Mouse (Mus musculus) heart, adult 11 months (tissue): ENCODE data around the gene Pcnx3.

Source experiments
- DNase-seq: peaks from one replicate; pipeline ENCODE4 v3.0.0; 2022

Gene Pcnx3

DNA sequence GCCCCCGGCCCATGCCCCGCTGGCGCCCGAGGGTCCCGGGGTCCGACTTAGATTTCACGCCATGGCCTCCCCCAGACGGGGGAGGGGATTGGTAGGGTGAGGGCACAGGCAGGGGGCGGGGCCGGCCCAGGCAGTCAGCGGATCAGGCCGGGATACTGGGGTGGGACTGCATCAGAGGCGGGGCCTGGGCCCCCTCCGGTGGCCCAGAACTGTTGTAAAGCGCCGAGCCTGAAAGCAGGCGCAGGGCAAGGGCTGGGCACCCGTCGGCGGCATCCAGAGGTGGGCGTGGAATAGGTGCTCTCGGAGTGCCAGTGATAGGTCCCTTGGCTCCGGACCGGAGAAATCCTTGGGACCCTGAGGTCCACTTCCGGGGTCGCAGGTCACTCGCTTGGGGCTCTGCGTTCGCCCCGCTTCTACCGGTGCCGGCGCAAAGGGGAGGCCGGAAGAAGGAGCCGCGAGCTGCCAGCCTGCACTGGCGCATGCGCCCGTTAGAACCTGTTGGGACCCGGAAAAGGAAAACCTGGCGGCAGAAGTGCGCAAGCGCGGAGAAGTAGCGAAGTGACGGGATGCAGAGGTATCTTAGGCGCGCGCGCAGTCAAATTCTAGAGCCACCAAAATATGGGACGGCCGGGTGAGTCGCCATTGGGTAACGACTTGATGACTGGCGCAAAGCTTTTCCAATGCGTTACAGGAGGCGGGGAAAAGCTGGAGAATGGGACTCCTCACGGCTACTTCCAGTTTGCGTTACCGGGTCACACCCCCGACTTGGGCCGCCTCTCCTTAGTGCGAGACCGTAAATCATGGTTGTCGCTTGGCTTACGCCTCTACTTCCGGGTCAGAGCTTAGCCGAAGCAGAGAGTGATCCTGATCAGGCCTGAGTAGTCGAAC lies at the start of gene Pcnx3, which contains the start of gene Map3k11:
TSS of gene Pcnx3 (minus strand) at position 709 of the 888 bp plus-strand sequence.
TSS of gene Map3k11 (plus strand) at position 543 of the 888 bp plus-strand sequence.
- DNase-seq, result peak; percentile 100

DNA sequence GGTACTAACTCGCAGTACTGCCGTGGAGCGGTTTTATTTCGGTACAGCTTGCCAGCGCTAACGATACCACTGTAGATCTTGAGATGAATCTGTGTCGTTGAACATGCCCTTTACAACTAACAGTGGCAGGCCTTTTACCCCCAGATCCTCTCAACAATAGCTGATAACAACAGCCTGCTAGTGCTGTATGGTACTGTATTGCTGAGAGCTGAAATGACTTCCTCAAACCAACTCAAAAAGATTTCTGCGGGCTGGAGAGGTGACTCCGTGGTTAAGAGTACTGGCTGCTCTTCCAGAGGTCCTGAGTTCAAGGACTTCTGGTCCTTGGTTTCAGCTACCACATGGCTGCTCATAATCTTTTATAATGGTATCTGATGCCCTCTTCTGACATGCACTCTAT lies 45.6 kb upstream of the Pcnx3 start:
- DNase-seq, result no peak

DNA sequence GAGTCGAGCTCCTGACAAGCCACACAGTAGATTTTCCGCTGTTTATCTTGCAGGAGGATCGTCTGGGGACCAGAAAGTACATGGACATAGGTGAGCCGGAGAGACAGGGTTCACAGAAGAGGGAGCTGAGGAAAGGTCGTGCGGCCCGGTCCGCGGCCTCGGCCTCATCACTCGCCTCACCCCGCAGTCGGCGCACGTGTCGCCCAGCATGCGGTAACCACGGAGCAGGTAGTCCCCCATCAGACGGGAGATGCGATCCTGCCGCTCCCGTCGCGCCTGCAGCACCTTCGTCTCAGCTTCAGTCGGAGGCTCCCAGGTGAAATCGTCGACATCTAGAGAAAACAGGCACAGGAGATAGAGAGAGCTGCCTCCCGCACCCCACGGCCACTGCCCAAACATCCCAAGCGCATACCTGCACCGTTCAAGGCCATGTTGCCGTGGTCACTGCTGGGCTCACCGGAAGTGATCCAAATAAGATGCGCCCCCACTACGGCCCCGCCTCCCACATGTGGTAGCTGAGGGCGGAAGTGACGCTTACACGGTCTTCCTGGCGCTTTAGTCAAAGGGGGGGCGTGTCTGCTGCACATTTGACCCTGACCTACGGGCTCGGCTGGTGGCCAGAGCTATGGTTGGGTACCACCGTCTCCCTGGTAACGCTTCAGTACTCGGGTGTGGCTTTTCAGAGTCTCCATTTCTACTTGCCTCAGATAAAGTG lies 42.7 kb upstream of the Pcnx3 start:
- peak; percentile 99 for DNase-seq

DNA sequence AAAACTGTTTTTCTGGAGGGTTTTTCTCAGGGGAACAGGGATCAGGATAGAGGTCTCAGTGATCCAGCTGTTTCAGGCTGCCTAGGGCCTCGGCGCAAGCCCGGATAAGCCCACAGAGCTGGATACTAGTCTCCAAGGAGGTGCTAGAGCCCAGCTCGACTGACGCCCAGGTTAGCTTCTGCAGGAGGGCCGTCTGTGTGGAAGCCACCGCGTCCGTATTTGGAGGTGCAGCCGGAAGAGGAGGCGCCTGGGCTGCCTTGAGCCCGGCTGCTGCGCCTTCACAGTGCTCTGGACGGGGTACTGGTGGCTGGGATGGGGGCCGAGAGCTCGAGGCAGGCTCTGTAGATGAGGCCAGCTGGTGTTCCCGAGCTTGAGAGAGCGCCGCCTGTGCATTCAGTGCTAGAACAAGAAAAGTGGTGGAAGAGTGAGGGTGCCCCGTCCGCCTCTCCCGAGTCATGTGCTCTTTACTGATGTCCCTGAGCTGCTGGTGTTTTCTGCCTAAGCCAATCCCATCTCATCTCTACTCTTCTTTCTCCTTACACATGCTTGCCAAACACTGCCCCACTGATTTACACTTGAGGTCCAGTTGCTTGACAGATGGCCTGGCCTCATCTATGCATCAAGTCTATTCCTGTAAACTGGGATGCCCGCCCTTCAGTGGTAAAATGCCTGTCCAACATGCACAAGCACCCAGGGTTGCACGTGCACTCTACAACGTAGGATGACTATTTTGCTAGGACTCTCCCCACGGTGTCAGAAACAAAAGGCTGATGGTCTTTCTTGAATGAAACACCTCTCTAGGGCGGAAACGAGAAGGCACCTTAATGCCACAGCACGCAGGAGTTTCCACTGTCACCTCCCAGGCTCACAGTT lies 41.8 kb upstream of the Pcnx3 start:
- peak; percentile 92 for DNase-seq

DNA sequence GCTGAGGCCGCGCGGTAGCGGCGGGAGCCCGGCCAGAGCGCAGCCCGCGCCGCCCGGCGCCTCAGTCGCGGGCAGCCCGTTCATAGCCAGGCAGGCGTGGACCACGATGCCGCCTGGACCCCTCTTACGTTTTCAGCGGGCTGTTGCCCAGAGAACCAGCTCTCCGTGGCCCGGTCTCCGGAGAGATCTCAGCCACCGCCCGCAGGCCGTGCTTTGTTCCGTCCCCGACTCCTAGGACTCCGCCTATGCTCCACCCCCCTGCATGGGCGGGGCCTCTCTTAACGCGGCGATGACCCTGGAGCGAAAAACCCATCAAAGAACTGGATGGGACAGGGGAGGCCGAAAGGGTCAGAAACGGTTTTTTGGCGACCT lies 40.7 kb upstream of the Pcnx3 start, which contains the start of gene Fam89b:
TSS of gene Fam89b (minus strand) at position 210 of the 372 bp plus-strand sequence.
- DNase-seq, result peak; percentile 99

DNA sequence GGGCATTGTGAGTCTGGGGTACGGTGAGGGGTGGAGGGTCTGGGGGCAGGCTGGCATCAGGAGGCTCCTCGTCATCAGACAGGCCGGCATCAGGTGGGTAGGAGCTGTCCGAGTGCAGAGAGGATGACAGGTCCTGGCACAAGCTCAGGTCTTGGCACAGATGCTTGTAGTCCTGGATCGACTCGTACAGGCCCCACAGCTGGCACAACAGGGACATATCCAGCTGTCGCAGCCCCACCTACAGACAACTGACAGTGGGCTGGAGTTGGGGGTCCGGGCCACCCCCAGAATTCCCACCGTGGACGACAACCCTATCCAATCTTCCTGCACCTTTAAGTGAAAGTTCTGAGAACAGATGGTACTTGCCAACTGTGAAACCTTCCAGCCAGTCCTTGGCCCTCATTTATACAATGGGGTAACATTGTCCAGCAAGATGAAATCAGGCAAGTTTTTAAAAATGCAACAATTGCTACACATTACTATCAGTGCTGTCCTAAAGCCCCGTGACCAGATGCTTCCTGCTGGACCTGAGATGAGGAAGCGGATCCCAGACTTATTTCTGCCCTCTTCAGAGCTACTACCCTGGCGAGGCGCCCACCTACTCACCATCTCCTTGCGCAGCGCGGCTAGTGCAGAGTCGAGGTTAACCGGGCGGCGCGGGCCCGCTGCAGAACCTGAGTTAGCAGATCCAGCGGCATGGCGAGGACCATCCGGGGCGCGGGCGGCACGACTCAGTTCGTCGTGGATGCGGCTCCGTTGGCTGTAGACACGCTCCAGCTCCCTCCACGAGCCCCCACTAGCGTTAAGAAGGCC lies 40.1 kb upstream of the Pcnx3 start:
- DNase-seq, result peak; percentile 97

DNA sequence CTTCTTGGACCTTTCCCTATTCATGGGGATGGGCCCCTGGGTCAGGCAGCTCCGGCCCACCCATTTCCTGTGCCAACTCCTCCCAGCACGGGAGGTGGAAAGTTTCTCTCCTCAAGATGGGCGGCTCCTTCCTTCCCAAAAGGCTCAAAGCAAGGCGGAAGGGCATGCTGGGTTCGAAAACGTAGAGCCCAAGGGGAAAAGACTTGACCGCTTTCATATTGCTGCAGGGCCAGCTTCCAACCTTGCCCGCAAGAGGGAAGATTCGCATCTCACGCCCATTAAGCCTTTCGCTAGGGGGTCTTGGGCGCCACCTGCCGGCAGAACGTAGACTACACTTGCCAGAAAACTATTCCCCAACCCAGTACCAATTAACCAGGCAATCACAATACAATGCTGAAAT lies 39.0 kb upstream of the Pcnx3 start:
- DNase-seq, result peak; percentile 99

DNA sequence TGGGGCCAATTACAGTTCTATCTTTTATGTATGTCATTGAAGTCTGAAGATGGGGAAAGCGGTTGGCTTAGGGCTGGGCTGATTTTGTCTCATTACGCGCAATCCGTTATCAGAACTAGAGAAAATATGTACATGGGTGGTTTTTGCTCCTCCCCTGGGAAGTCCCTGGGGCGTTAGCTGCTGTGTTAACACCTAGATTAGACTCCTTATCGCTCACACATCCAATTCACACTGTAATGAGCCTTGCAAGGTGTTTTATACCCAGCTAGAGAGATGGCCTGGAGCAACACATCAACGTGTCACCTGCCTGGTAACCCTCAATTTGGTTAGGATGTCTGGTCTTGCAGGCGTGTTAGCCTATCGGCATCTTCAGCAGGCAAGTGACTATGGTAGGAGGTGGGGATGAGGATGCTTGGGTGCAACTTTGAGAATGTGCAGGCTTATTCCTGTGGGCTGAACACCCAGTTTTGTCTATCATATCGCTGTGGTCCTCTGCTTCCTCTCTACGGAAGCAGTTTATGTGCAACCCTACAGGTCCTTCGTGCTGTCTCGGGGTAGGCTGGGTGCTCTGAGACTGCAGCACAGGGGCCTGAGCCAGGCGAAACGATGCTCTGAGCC lies 38.4 kb upstream of the Pcnx3 start:
- DNase-seq, result peak; percentile 95

DNA sequence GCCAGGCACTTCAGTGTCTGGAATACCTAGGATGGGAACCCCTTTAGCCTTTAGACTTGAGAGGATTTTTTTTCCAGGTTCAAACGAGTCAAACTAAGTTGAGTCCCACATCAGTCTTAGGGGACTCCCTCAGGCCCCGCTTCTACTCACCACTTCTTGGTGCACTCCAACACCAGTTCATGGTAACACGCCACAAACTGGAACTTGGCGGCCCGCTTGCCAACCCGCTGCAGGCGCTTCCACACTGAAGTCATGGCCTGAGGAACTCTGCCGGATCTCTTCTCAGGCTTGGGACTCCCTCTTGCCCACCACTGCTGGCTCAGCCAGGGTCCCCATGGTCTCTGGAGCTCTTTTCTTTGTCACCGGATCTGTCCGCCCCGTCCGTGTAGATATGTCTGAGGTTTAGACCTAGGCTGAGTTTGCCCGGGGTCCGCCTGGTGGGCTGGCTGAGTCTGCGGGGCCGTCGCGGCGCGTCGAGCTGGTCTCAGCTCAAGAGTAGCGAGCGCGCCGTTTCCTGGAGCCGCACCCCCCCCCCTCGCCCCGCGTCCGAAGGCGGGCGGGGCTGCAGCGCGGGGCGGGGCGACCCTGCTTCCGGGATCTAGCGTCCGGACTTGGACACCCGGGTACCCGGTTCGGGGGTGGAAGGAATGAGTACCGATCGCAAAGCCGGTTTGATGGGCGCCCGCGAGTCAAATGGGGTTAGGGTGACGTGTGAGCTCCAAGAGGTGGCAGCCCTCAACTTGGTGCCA lies 37.2 kb upstream of the Pcnx3 start, which contains the start of gene Ehbp1l1:
TSS of gene Ehbp1l1 (minus strand) at position 551 of the 749 bp plus-strand sequence.
- peak; percentile 99 for DNase-seq

DNA sequence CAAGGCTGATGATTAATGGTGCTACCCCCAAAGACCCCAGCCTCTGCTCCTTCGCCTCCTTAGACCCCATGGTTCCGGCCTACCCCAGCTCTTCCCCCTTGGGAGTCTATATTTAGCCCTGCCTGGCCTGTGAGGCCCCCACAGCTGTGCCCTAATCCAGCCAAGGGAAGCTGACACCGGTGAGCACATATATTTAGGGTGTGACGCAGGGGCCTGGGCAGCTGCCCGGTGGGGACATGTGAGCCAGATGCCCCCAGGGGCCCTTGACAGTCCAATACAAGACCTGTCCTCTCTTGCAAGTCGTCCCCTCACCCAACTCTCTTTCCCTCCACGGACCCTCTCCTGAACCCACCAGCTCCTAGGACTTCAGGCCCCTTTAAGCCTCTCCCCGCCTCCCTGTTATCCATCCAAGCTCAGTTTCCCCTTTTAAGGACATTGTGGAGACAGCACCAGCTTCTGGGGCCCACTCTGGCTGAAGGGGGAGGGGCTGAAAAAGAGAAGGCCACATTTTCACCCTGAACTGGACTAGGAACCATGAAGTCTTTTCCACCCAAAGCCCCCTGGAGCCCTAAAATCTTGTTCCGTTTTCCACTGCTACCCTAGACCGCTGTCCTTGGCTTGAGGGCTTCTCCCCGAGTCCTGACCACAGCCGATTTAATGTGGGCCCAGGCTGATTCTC lies 36.5 kb upstream of the Pcnx3 start:
- DNase-seq, result peak; percentile 99

DNA sequence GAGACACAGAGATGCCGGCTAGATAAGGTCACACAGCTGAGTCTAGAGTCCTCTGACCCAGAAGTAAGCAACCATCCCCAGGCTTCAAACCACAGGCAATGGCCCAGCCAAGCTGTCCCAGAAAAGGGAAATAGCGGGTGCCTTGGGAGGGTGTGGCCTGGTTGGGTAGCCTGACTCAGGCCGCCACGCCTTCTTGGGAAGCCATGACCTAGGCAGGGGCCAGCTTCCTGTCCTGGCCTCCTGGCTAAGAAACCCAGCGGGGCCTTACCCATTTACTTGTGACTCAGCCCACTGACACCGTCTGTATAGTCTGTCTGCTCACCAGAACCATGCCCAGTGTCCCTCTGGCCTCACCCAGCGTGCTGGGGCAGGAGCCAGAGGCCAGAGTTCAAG lies 35.8 kb upstream of the Pcnx3 start:
- peak; percentile 99 for DNase-seq

DNA sequence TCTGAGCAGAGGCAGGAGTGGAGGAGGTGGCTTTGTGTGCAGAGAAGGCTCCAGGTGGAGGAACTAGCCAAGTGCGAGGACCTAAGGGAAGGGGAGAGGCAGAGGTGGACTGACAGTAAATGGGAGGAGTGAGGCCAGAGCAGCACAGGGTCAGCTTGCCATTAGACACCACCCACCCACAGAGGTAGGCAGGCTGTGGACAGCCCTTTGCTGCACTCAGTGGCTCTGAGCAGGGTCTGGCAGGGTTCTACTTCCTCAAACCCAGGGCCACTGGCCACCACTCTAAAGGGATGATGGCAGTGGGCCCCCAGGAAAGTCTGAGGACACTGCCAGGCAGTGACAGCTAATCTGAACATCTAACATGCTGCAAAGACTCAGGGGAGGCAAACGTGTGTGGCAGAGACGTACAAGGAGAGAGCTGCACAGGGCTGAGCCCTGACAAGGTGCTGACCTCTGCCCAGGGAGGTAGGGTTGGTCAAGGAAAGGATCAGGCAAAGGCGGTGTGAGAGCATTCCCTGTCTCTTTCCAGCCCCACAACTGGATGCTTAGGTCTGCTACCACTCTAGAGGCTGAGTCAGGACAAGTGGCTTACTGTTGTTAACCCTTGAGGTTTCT lies 35.3 kb upstream of the Pcnx3 start:
- peak; percentile 94 for DNase-seq

DNA sequence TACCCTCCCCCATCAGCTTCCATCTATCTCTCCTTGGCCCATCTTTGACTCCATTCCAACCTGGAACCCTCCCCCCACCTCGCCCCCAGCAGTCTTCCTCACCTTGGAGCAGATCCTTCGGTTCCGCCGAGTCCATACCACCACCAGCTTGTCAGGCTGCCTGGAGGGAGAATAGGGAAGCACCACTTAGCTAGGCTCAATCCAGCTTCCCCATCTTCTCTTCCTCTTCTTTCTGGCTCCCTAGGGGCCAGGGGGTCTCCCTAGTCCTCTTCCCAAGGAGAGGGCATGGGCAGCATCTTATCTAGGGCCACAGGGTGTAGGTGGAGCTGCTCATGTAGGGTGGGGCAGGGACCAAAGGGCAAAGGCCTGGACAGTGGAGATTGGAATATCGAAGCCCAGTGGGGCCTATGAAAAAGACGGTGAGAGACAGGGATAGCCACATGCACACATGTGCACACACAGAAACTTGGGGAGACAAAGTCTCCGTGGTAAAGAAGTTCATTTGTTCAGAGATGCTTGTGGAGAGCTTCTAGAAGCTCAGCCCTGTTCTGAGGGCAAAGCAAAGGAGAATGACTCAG lies 34.2 kb upstream of the Pcnx3 start:
- peak; percentile 91 for DNase-seq

DNA sequence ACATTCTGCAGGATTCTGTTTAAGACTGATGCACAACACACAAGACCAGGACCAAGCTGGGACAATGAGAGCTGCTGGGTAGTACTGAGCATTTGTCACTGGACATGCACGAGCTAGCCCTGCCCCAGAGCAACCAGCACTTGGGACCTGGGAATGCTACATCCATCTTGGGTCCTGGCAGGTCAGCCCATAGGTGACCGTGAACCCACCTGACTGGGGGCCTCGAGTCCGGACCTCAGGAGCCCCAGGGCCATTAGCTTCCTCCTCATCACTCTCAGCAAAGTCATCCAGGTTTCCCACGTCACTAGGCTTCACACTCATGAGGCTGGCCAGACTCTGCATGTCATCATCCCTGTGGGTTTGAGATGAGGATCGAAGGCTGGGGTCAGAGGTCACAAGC lies 32.5 kb upstream of the Pcnx3 start:
- DNase-seq, result peak; percentile 92

DNA sequence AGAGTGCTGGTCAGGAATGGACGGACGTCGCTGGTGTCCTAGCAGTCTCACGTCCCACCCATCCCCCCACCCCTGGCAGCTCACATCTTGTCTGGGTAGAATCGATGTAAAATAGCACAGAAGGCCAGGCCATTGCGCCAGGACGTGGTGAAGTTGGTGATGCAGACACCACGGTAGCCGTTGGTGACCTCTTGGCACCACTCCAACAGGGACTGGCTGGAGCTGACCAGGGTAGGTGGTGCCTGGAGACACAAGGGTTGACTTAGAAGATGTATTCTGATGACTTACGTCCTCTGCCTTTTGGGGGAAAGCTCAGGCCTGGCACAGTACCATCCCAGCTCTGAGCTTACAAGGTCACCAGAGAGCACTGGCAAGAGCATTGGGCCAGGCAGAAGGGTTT lies 28.2 kb upstream of the Pcnx3 start:
- no peak for DNase-seq

DNA sequence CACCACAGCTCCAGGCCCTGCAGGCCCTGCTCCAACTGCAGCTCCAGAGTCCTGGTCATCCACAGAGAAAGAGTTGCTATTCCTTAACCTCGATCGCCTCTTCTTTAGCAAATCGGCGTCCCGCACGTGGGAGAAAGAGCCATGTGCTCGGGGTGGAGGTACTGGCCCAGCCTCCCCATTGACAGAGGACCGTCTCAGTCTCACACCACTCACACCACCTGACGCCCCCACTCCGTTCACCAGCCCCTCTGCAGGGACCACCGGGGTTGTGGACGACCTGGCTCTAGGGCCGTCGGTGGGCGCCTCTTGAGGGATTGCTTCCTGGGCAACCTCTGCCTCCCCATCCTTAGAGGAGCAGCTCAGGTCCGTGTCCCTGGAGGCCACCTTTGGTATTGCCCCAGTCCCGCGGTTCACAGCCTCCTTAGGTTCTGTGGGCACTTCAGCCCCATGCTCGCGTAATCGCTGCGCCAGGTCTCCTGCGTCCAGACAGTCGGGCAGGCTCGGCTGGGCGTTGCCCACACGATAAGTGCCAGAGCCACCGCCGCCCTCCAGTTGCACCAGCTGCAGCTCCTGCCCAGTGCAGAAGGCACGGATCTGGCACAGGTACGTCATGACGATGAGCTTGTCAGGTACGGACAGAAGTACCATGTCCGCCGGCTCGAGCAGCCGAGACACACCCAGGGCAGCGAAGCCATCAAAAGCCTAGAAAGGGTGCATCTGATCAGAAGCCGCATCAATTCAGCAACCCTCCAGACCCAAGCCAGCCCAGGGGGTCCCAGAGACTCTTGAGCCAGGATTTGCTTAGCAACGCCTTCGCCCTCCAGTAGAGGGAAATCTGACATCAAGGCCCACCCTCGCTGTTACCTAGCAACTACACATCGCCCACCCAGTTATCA lies 27.3 kb upstream of the Pcnx3 start:
- DNase-seq, result peak; percentile 92

DNA sequence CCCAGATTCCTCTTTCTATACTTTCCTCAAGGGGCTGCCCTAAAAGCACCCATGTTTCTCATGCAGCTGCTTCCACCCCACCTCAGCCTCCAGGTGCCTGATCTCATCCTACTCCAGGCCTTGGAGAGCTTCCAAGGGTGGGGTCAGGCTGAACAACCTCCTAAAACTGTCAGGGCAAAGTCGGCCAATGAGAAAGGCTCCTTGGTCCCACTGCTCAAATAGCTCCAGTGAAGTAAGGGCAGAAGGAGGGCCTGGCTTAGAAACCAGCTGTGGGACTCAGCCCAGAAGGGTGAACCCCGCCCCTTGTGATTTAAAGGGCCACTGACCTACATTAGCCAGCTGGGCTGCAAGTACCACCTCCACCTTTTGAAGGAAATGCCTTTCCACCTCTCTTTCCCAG lies 25.0 kb upstream of the Pcnx3 start:
- peak; percentile 99 for DNase-seq

DNA sequence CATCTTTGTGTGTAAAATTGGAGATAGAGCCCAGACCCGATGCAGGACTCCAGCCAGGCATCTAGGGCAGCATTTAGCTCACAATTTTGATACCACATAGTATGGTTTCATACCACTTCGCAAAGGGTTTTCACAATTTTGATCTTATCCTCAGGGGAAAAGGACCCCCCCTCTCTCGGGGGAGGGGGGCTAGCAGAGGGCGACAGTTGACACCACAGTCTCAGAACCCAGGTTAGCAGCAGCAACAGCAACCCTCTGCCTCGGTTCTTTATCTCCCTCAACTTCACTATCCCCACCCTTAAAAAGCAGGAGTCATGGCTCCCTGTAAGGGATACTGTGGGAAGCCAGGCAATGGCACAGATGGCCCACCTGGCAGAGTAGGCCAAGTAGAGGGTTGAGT lies 24.5 kb upstream of the Pcnx3 start:
- peak; percentile 90 for DNase-seq
